Mouse (Mus musculus) limb, embryonic 11.5 days (tissue): ENCODE data around the gene Ccl2. TPM values are rescaled to one million over a fixed set of nuclear protein-coding genes. Genes with fewer than 3 reads are reported as not detected.

Experiments
- ATAC-seq: fragments of 200-750 bp; cut with Nextera tagmentation; 2 replicates; pipeline ENCODE4 v1.8.0; 2017; ENCODE audit warnings: low read depth; ENCODE audit not compliant: insufficient number of reproducible peaks, low FRiP score, low TSS enrichment
- DNase-seq: peaks from one replicate; pipeline ENCODE4 v3.0.0-alpha.2; 2015; ENCODE audit warnings: low spot score
- H3K27ac ChIP-seq: fragments of 300-500 bp; sonication (generic); replicated peaks from 2 replicates; pipeline ENCODE4 v1.5.1; 2014; ENCODE audit warnings: low read depth, mild to moderate bottlenecking, low read length
- H3K27me3 ChIP-seq: fragments of 300-500 bp; sonication (generic); 2 replicates; pipeline ENCODE4 v1.6.1; 2014; ENCODE audit warnings: mild to moderate bottlenecking, low read length, mixed read lengths; ENCODE audit not compliant: control insufficient read depth, insufficient read depth
- H3K36me3 ChIP-seq: fragments of 300-500 bp; sonication (generic); 2 replicates; pipeline ENCODE4 v1.6.1; 2014; ENCODE audit warnings: mild to moderate bottlenecking, low read length, moderate library complexity, mixed read lengths; ENCODE audit not compliant: control insufficient read depth, insufficient read depth
- H3K4me1 ChIP-seq: fragments of 300-500 bp; sonication (generic); 2 replicates; pipeline ENCODE4 v1.6.1; 2014; ENCODE audit warnings: low read length, mixed read lengths; ENCODE audit not compliant: control insufficient read depth, insufficient read depth
- H3K4me2 ChIP-seq: fragments of 300-500 bp; sonication (generic); 2 replicates; pipeline ENCODE4 v1.6.1; 2014; ENCODE audit warnings: low read depth, mild to moderate bottlenecking, moderate library complexity; ENCODE audit not compliant: severe bottlenecking
- H3K4me3 ChIP-seq: fragments of 300-500 bp; sonication (generic); 2 replicates; pipeline ENCODE4 v1.5.1; 2014; ENCODE audit warnings: low read depth, low read length
- H3K9ac ChIP-seq: fragments of 300-500 bp; sonication (generic); 2 replicates; pipeline ENCODE4 v1.6.1; 2014; ENCODE audit warnings: mild to moderate bottlenecking, low read length
- H3K9me3 ChIP-seq: fragments of 300-500 bp; sonication (generic); 2 replicates; pipeline ENCODE4 v1.6.1; 2016; ENCODE audit warnings: low read length; ENCODE audit not compliant: control insufficient read depth
- WGBS: fragments of 180-500 bp; shearing (Covaris S2); extraction: QIAGEN DNeasy Blood & Tissue Kit; methylation state at CpG from one replicate; pipeline ENCODE4 v1.1.7; 2014; 5-methylcytosine and 5-hydroxymethylcytosine counted together
- polyA plus RNA-seq: library from polyadenylated mRNA; unstranded; fragments of >200 nt; fragmentation: Nextera tagmentation; extraction: Ambion mirVana; gene quantifications from 2 replicates; pipeline ENCODE4 v1.2.1, GENCODE M21; 2014

The Ccl2 gene
- polyA plus RNA-seq, 1 experiment from 2014 or later: not detected

- DNase-seq: no peak
- WGBS: 97% methylated on average over 3 of the region's 3 CpGs
Measured at GRCm38 (mm10) chr11:82010115-82010514, 25.3 kb upstream of the Ccl2 start.

GRCm38 (mm10) chr11:82011411-82012193 is 23.8 kb upstream of the Ccl2 start:
- H3K27me3 ChIP-seq: no peaks in the 10 kb centered on the region
- no peak overlapping the region for H3K4me3 ChIP-seq
- no peaks in the 10 kb centered on the region for H3K36me3 ChIP-seq
- no peaks in the 10 kb centered on the region for H3K4me1 ChIP-seq
- no peak for ATAC-seq
- no peak overlapping the region for H3K9ac ChIP-seq
- DNase-seq: no peak
- 56% methylated on average over 8 of the region's 8 CpGs for WGBS
- H3K9me3 ChIP-seq: no peaks in the 10 kb centered on the region
- H3K27ac ChIP-seq: no peak overlapping the region
- no peak overlapping the region for H3K4me2 ChIP-seq

More at GRCm38 (mm10) chr11:82010115-82010514, 25.3 kb upstream of the Ccl2 start:
- H3K27ac ChIP-seq: no peak overlapping the region
- H3K4me3 ChIP-seq: no peak overlapping the region
- H3K9me3 ChIP-seq: no peaks in the 10 kb centered on the region
- H3K36me3 ChIP-seq: no peaks in the 10 kb centered on the region
- no peaks in the 10 kb centered on the region for H3K4me1 ChIP-seq
- H3K27me3 ChIP-seq: no peaks in the 10 kb centered on the region
- no peak overlapping the region for H3K4me2 ChIP-seq
- H3K9ac ChIP-seq: no peak overlapping the region
- ATAC-seq: no peak

GRCm38 (mm10) chr11:82013756-82014155 is 21.6 kb upstream of the Ccl2 start:
- Histone ChIP-seq H3K4me2 (no peak overlapping the region), H3K9ac (no peak overlapping the region), H3K9me3 (no peaks in the 10 kb centered on the region), H3K36me3 (no peaks in the 10 kb centered on the region), H3K4me3 (no peak overlapping the region), H3K27me3 (no peaks in the 10 kb centered on the region), H3K27ac (no peak overlapping the region), H3K4me1 (no peaks in the 10 kb centered on the region)
- ATAC-seq: no peak
- DNase-seq: no peak
- WGBS: 28% methylated on average over 1 of the region's 1 CpGs

GRCm38 (mm10) chr11:82015066-82015465 is 20.3 kb upstream of the Ccl2 start:
- Histone ChIP-seq H3K9me3 (no peaks in the 10 kb centered on the region), H3K4me1 (no peaks in the 10 kb centered on the region), H3K4me2 (no peak overlapping the region), H3K27ac (no peak overlapping the region), H3K27me3 (no peaks in the 10 kb centered on the region), H3K36me3 (no peaks in the 10 kb centered on the region), H3K9ac (no peak overlapping the region), H3K4me3 (no peak overlapping the region)
- no peak for ATAC-seq
- DNase-seq: no peak
- 62% methylated on average over 2 of the region's 2 CpGs for WGBS

GRCm38 (mm10) chr11:82016181-82016780 is 19.1 kb upstream of the Ccl2 start:
- no peak overlapping the region for H3K27ac ChIP-seq
- H3K9me3 ChIP-seq: no peaks in the 10 kb centered on the region
- 80% methylated on average over 3 of the region's 3 CpGs for WGBS
- H3K36me3 ChIP-seq: no peaks in the 10 kb centered on the region
- DNase-seq (no peak), ATAC-seq (no peak)
- no peaks in the 10 kb centered on the region for H3K27me3 ChIP-seq
- H3K4me3 ChIP-seq: no peak overlapping the region
- H3K4me1 ChIP-seq: no peaks in the 10 kb centered on the region
- no peak overlapping the region for H3K9ac ChIP-seq
- H3K4me2 ChIP-seq: no peak overlapping the region

- Histone ChIP-seq H3K4me3 (no peak overlapping the region), H3K4me1 (no peaks in the 10 kb centered on the region), H3K9me3 (no peaks in the 10 kb centered on the region), H3K36me3 (no peaks in the 10 kb centered on the region), H3K9ac (no peak overlapping the region), H3K4me2 (no peak overlapping the region), H3K27me3 (no peaks in the 10 kb centered on the region), H3K27ac (no peak overlapping the region)
- ATAC-seq (no peak), DNase-seq (no peak)
- WGBS: 58% methylated on average over 2 of the region's 2 CpGs
Measured at GRCm38 (mm10) chr11:82019389-82019788, 16.0 kb upstream of the Ccl2 start.

GRCm38 (mm10) chr11:82019793-82020192 is 15.6 kb upstream of the Ccl2 start:
- no peaks in the 10 kb centered on the region for H3K4me1 ChIP-seq
- no peaks in the 10 kb centered on the region for H3K36me3 ChIP-seq
- H3K4me2 ChIP-seq: no peak overlapping the region
- H3K9me3 ChIP-seq: no peaks in the 10 kb centered on the region
- DNase-seq: no peak
- no peak for ATAC-seq
- no peaks in the 10 kb centered on the region for H3K27me3 ChIP-seq
- no peak overlapping the region for H3K9ac ChIP-seq
- no peak overlapping the region for H3K4me3 ChIP-seq
- no peak overlapping the region for H3K27ac ChIP-seq

GRCm38 (mm10) chr11:82021406-82021805 is 14.0 kb upstream of the Ccl2 start:
- Histone ChIP-seq H3K9ac (no peak overlapping the region), H3K9me3 (no peaks in the 10 kb centered on the region), H3K27ac (no peak overlapping the region), H3K4me2 (no peak overlapping the region), H3K4me1 (no peaks in the 10 kb centered on the region), H3K27me3 (no peaks in the 10 kb centered on the region), H3K4me3 (no peak overlapping the region), H3K36me3 (no peaks in the 10 kb centered on the region)
- ATAC-seq (no peak), DNase-seq (no peak)
- 76% methylated on average over 3 of the region's 3 CpGs for WGBS
